Mouse (Mus musculus) heart, adult 11 months (tissue): Measurements from ENCODE around the gene Ccdc137.

Experiments
- DNase-seq: peaks from one replicate; pipeline ENCODE4 v3.0.0; 2022

Gene Ccdc137

DNA sequence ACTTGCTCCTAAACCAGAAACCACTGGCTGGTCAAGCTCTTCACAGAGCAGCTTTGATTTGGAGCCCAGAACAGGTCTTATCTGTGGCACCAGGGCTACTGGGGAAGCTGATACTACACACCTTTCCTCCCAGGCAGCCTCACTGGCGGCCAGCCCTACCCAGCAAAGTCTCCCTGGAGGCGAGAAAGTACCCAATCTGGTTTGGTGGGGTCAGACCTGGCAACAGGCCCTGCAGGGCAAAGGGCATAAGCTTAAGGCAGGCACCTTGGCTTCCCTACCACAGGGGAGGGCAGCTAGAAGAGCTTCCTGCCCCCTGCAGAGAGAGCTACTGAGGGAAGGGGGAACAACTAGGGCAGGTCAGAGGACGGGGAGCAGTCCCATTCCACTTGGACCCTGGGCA lies 42.4 kb downstream of the Ccdc137 start:
- no peak for DNase-seq

DNA sequence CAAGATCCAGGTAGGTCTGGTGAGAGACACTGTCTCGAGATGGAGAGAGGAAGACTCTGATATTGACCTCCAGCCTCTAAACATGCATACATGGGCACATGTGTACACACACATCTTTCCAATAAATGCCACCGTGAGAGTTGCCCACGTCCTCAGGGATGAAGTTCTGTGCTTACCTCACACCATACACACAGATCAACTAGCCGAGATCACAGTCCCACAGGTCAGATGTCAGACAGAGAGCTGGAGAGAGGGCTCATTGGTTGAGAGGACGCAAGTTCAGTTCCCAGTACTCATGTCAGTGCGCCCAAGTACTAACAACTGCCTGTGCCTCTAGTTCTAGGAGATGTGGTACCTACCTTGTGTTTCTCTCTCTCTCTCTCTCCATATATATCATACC lies 43.1 kb downstream of the Ccdc137 start:
- no peak for DNase-seq

DNA sequence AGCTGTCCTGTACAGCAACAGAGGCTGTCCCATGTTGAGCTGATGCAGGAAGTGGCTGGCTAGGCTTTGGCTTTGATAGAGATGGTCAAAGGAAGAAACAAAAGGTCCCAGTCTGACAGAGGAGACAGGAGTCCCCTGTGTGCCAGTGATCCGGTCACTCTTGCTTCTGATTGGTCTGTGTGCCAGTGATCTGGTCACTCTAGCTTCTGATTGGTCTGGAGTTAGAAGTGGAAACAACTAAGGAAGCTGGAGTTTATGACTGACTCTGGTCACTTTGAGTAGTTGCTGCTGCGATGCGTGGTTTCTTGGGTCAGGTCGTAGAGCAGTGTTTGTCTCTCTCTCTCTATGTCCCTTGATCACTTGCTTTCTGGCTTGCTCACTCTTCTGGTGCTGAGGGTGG lies 43.8 kb downstream of the Ccdc137 start:
- no peak for DNase-seq

DNA sequence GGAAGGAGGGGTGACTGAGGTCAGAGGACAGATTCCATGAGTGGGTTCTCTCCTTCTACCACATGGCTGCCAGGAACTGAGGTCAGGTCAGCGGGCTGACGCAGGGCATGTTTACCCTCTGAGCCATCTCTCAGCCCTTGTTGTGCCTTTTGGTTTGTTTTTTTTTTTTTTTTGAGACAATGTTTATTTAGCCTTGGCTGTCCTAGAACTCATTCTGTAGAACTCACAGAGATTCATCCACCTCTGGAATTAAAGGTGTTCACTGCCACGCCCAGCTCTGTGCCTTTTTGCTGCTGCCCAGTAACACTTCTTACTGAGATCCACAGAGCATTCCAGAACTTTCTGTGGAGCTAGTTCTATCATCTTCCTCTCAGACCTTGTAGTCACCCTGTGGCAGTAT lies 47.7 kb downstream of the Ccdc137 start:
- no peak for DNase-seq

DNA sequence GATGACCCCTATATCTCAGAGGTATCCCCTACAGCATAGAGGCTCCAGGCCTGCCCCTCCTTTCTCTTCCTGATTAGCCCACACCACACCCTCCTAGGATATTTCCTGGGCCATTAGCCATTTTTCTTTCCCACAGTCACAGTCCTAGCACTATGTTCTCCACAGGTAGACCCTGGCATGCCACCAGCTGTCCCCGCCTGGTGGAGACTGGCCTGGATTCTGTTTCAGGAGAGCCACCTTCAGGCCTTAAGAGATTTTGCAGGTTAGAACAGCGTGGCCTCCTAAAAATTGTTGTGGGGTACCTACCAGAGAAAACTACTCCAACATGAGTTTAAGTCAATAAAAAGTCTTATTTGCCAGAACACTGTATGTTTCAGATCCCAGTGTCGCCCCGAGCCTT lies 49.0 kb downstream of the Ccdc137 start:
- DNase-seq: no peak

DNA sequence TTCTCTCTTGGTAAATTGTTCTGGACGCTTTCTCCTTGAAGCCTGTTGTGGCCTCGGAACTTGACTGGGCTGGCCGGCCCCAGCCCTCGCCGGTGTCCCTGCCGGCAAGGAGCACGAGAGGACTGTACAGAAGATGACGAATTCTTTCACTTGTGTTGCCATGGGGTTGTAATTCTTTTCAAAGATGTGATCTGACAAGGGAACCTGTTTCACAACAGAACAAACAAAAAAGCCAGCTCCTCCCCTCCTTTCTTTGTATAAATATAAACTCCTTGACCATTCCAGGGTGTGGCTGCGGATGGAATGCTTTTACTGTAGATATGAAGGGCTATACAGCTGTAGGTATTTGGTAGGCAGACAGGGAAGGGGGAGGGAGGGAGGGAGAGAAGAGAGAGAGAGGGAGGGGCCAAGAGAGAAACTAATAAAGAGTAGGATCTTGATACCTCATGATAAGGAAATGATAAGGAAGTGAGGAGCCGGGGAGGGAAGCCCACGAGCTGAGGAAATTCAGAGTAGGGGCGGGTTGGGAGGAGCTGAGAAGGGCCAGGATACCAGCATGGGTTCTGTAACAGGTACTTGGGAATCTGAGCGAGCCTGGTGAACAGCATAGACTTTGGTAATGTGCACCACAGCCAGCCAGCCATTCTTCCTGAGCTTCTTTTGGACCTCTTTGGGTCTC lies 49.8 kb downstream of the Ccdc137 start:
- no peak for DNase-seq

DNA sequence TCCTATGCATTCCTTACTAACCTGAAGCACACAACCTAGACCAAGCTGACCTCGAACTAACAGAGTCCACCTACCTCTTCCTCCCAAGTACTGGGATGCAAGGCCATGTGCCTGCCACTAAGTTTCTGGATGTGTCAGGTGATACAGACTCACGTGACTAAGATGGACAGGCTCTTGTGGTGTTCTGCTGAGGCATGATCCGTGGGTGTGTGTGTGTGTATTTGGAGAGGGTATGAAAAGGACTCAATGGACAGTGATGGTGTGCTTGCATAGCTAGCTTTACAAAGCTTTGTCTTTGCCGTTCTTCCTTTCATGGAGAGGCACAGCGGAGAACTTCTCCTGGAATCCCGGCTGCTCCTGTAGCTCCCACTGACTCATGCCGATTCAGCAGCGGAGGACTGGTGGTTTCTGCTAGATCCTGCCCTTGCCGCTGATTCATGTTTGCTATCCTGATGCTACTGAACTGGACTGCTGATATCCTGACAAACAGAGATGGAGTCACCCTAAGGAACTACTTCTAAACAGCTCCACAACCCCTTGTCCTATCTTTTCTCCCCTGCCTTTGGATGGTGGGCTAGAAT lies 50.5 kb downstream of the Ccdc137 start:
- DNase-seq: no peak

DNA sequence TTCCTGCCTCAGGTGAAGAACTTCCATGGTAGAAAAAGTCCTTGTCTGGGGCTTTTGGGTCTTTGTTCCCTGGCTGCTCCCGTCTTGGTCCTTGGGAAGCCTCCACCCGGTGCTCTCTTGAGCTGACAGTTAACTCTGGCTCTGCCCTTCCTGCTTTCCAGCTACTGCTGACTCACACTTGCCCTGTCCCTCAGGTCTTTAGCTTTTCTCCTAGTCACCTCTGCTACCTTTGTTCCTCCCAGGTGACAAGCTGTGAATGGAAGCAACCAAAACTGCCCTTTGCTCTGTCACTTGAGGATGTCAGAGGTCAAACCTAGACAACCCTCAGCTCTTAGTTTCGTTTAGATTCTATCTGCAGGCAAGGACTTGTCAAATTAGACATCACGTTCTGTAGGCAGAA lies 52.0 kb downstream of the Ccdc137 start:
- no peak for DNase-seq

DNA sequence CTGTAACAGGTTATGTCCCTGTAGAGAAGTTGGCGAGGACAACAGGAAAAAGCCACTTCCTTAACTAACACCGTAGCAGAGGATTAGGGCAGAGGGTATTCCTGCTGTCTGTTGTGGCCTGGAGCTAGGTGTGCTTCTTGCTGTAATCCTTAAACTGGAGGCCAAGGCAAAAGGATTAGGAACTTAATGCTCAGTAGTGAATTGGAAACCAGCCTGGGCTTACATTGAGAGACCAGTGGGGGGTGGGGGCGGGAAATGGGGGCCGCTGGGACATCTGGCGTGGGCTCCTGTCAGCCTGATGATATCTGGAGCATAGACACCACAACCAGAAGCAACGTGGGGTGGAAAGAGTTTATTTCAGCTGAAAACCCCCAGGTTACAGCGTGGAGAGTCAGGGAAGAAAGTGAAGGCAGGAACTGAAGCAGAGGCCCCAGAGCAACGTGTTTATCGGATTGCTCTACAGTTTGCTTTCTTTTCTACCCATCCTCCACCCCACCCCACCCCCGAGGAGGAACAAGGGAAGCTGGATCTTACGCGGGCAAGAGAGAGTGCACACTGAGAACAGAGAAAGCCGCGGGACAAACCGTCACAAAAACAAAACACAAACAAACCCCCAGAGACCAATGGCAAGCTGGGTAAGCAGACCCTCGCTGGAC lies 52.6 kb downstream of the Ccdc137 start:
- DNase-seq: no peak

DNA sequence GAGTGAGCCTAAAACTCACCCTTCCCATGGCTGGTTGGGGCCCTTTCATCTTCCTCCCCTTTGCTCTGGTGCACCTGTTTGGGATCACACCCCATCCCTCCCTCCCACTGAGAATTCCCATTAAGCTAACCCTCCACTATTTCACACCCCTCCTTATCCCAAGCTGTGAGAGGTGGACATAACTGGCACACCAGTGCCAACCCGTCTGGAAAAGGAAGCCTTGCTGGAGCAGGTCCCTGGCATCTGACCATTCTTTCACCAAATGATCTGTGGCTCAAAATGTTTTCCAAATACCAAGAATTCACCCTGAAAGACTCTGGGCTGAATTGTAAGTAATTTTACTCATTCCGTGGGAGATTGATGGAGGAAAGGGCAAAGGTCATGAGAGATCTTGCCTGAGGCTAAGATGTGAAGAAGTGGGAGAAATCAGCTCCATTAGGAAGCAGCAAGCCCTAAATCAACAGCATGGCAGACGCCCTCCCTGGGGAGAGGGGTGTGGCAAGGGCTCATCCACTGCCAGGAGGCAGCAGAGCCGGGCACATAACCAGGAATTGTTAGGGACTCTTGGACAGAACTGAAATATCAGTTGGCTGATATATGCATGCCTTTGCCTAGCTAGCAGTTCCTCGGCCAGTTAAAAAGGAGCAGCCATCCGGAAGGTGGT lies 55.0 kb downstream of the Ccdc137 start:
- no peak for DNase-seq
